20 mouse cellular contexts compared by ENCODE assay signal in genomic region chr7:83800561-83801482, GRCm38 (mm10). TPM values are rescaled to one million over a fixed set of nuclear protein-coding genes. Genes with fewer than 3 reads are reported as not detected.
DNase-seq lines count a peak whose midpoint lies in the region; ATAC-seq lines count a peak whose summit lies in the region.
"Had no signal": no experiment of that assay in that cellular context is flagged by ENCODE, and none has a peak within 500 bp of the region (broad histone marks: within the 10 kb centered on the region; RNA-seq: fewer than 3 reads in every experiment).

No protein-coding gene starts in this region.

- 84% methylated on average over 8 of the region's 8 CpGs for WGBS in forebrain, embryonic 14.5 days
- 84% methylated on average over 8 of the region's 8 CpGs for WGBS in forebrain, embryonic 15.5 days
- WGBS in intestine, embryonic 14.5 days: 57% methylated on average over 8 of the region's 8 CpGs
- 64% methylated on average over 8 of the region's 8 CpGs for WGBS in intestine, embryonic 16.5 days
- WGBS in midbrain, embryonic 13.5 days: 82% methylated on average over 8 of the region's 8 CpGs

- no peak overlapping the region for H3K27ac ChIP-seq in forebrain, embryonic 14.5 days (ENCODE audit: low read depth, low read length)
- no peak overlapping the region for H3K27ac ChIP-seq in forebrain, embryonic 15.5 days (replicated peaks)
- H3K27ac ChIP-seq in intestine, embryonic 14.5 days (ENCODE audit: low read depth): peak overlapping the region; percentile 57; the same call in 1 of the 2 replicates
- H3K27ac ChIP-seq in intestine, embryonic 16.5 days (ENCODE audit: low read length): no peak overlapping the region
- no peak overlapping the region for H3K27ac ChIP-seq in midbrain, embryonic 13.5 days
- H3K27ac ChIP-seq: hindbrain, postnatal 0 days; kidney, postnatal 0 days; limb, embryonic 12.5 days; liver, embryonic 15.5 days; midbrain, embryonic 12.5 days; stomach, postnatal 0 days had no signal

- H3K9me3 ChIP-seq in forebrain, embryonic 14.5 days (replicated peaks; ENCODE audit: control insufficient read depth, low read length): no peaks in the 10 kb centered on the region
- H3K9me3 ChIP-seq in forebrain, embryonic 15.5 days: no peaks in the 10 kb centered on the region
- H3K9me3 ChIP-seq in intestine, embryonic 14.5 days (ENCODE audit: control insufficient read depth, low read length): no peaks in the 10 kb centered on the region
- H3K9me3 ChIP-seq in intestine, embryonic 16.5 days (ENCODE audit: control insufficient read depth, low read length): no peaks in the 10 kb centered on the region
- H3K9me3 ChIP-seq in midbrain, embryonic 13.5 days: no peaks in the 10 kb centered on the region
- H3K9me3 ChIP-seq: limb, embryonic 12.5 days; liver, embryonic 15.5 days; midbrain, embryonic 12.5 days had no signal

- H3K36me3 ChIP-seq in forebrain, embryonic 14.5 days (ENCODE audit: control insufficient read depth, insufficient read depth, low read length): no peaks in the 10 kb centered on the region
- no peaks in the 10 kb centered on the region for H3K36me3 ChIP-seq in forebrain, embryonic 15.5 days
- no peaks in the 10 kb centered on the region for H3K36me3 ChIP-seq in intestine, embryonic 14.5 days (ENCODE audit: control insufficient read depth, insufficient read depth, low read length)
- no peaks in the 10 kb centered on the region for H3K36me3 ChIP-seq in intestine, embryonic 16.5 days (ENCODE audit: control insufficient read depth, insufficient read depth, low read length)
- no peaks in the 10 kb centered on the region for H3K36me3 ChIP-seq in midbrain, embryonic 13.5 days
- H3K36me3 ChIP-seq: limb, embryonic 12.5 days; liver, embryonic 15.5 days; midbrain, embryonic 12.5 days had no signal

- H3K4me2 ChIP-seq in forebrain, embryonic 14.5 days (ENCODE audit: low read length): no peak overlapping the region
- no peak overlapping the region for H3K4me2 ChIP-seq in forebrain, embryonic 15.5 days (replicated peaks)
- H3K4me2 ChIP-seq in intestine, embryonic 14.5 days (ENCODE audit: low read length): no peak overlapping the region
- no peak overlapping the region for H3K4me2 ChIP-seq in intestine, embryonic 16.5 days (ENCODE audit: low read depth, low read length)
- H3K4me2 ChIP-seq in midbrain, embryonic 13.5 days (replicated peaks): no peak overlapping the region
- H3K4me2 ChIP-seq: limb, embryonic 12.5 days; liver, embryonic 15.5 days; midbrain, embryonic 12.5 days had no signal

- H3K9ac ChIP-seq in forebrain, embryonic 14.5 days (ENCODE audit: low read length): no peak overlapping the region
- H3K9ac ChIP-seq in forebrain, embryonic 15.5 days (replicated peaks): no peak overlapping the region
- H3K9ac ChIP-seq in intestine, embryonic 14.5 days (ENCODE audit: low read length): no peak overlapping the region
- no peak overlapping the region for H3K9ac ChIP-seq in intestine, embryonic 16.5 days (ENCODE audit: low read depth, low read length)
- no peak overlapping the region for H3K9ac ChIP-seq in midbrain, embryonic 13.5 days (replicated peaks)
- H3K9ac ChIP-seq: limb, embryonic 12.5 days; liver, embryonic 15.5 days; midbrain, embryonic 12.5 days had no signal

- no peaks in the 10 kb centered on the region; the same call in 1 of the 2 replicates for H3K4me1 ChIP-seq in forebrain, embryonic 14.5 days (ENCODE audit: control insufficient read depth, insufficient read depth, low read length)
- H3K4me1 ChIP-seq in forebrain, embryonic 15.5 days: 0 out of 2 replicates have a peak, but pooled peaks cover 6% of the 10 kb centered on the region
- H3K4me1 ChIP-seq in intestine, embryonic 14.5 days (replicated peaks; ENCODE audit: control insufficient read depth, insufficient read depth, low read length): peaks cover 10% of the 10 kb centered on the region; the same call in 1 of the 2 replicates
- 0 out of 2 replicates have a peak, but pooled peaks cover 2% of the 10 kb centered on the region for H3K4me1 ChIP-seq in intestine, embryonic 16.5 days (ENCODE audit: control insufficient read depth, insufficient read depth, low read length)
- H3K4me1 ChIP-seq in midbrain, embryonic 13.5 days (replicated peaks): peaks cover 4% of the 10 kb centered on the region; the same call in 1 of the 2 replicates
- H3K4me1 ChIP-seq: liver, embryonic 15.5 days; midbrain, embryonic 12.5 days had no signal

- H3K4me3 ChIP-seq in forebrain, embryonic 14.5 days (ENCODE audit: low read depth, low read length): no peak overlapping the region
- no peak overlapping the region for H3K4me3 ChIP-seq in forebrain, embryonic 15.5 days
- H3K4me3 ChIP-seq in intestine, embryonic 14.5 days (ENCODE audit: low read depth, low read length): no peak overlapping the region
- H3K4me3 ChIP-seq in intestine, embryonic 16.5 days (ENCODE audit: low read length): no peak overlapping the region
- H3K4me3 ChIP-seq in midbrain, embryonic 13.5 days (replicated peaks): no peak overlapping the region
- H3K4me3 ChIP-seq: limb, embryonic 12.5 days; liver, embryonic 15.5 days; midbrain, embryonic 12.5 days had no signal

- ATAC-seq in forebrain, embryonic 14.5 days: no peak
- ATAC-seq in forebrain, embryonic 15.5 days (replicated peaks): no peak
- ATAC-seq in intestine, embryonic 14.5 days (replicated peaks; ENCODE audit: low FRiP score, low TSS enrichment, low read depth): no peak
- ATAC-seq in intestine, embryonic 16.5 days: no peak
- no peak for ATAC-seq in inflammation-experienced regulatory T-cells, adult 6 months
- ATAC-seq in midbrain, embryonic 13.5 days: no peak
- ATAC-seq: hindbrain, postnatal 0 days; Patski had no signal

- no peaks in the 10 kb centered on the region for H3K27me3 ChIP-seq in forebrain, embryonic 14.5 days (replicated peaks; ENCODE audit: control insufficient read depth, insufficient read depth, low read length)
- no peaks in the 10 kb centered on the region for H3K27me3 ChIP-seq in forebrain, embryonic 15.5 days
- H3K27me3 ChIP-seq in intestine, embryonic 14.5 days (replicated peaks; ENCODE audit: control insufficient read depth, insufficient read depth, low read length): no peaks in the 10 kb centered on the region
- H3K27me3 ChIP-seq in intestine, embryonic 16.5 days (replicated peaks; ENCODE audit: control insufficient read depth, insufficient read depth, low read length): no peaks in the 10 kb centered on the region
- H3K27me3 ChIP-seq in midbrain, embryonic 13.5 days: no peaks in the 10 kb centered on the region
- H3K27me3 ChIP-seq: limb, embryonic 12.5 days; liver, embryonic 15.5 days; midbrain, embryonic 12.5 days had no signal

- peak; percentile 14 for DNase-seq in forebrain, embryonic 14.5 days (ENCODE audit: low spot score)
- DNase-seq in intestine, embryonic 14.5 days (ENCODE audit: low spot score): no peak
- DNase-seq in 3T3-L1 (ENCODE audit: low read depth, low spot score) (peak; percentile 25), NIH3T3 (ENCODE audit: low read depth) (peak; percentile 60)
- DNase-seq: lung, postnatal 4 days; retina, postnatal 1 day; spleen, adult 18-20 months; thymus, postnatal 36 days had no signal

RNA-seq across cellular contexts. Expression of gene Cfap161, which starts 6.1 kb away (rescaled TPM):
- polyA plus RNA-seq in forebrain, embryonic 14.5 days (2014; fragmentation: Nextera tagmentation; extraction: Ambion mirVana): 0.98 and 1.5 TPM in 2 replicates
- 0.82 and 1.5 TPM in 2 replicates for polyA plus RNA-seq in forebrain, embryonic 15.5 days (2015; fragmentation: Nextera tagmentation; extraction: Ambion mirVana)
- polyA plus RNA-seq in intestine, embryonic 14.5 days (2014; fragmentation: Nextera tagmentation; extraction: Ambion mirVana): 0.17 and 0.45 TPM in 2 replicates
- 0.13 TPM in 1 of 2 replicates, not detected in the other for polyA plus RNA-seq in intestine, embryonic 16.5 days (2015; fragmentation: Nextera tagmentation; extraction: Ambion mirVana)
- not detected for polyA plus RNA-seq in inflammation-experienced regulatory T-cells, adult 6 months (2017; shearing (Covaris generic))
- polyA plus RNA-seq in midbrain, embryonic 13.5 days (2015; fragmentation: Nextera tagmentation; extraction: Ambion mirVana): 0.26 and 0.89 TPM in 2 replicates
- polyA plus RNA-seq: liver, embryonic 15.5 days; midbrain, embryonic 12.5 days; neural tube, embryonic 11.5 days; Patski had no signal

RNA-seq across cellular contexts. Expression of gene Il16, which starts 55.3 kb away (rescaled TPM):
- polyA plus RNA-seq in forebrain, embryonic 14.5 days (2014; fragmentation: Nextera tagmentation; extraction: Ambion mirVana): 0.91 and 1.3 TPM in 2 replicates
- 0.98 and 1.0 TPM in 2 replicates for polyA plus RNA-seq in forebrain, embryonic 15.5 days (2015; fragmentation: Nextera tagmentation; extraction: Ambion mirVana)
- polyA plus RNA-seq in intestine, embryonic 14.5 days (2014; fragmentation: Nextera tagmentation; extraction: Ambion mirVana): 3.4 and 3.7 TPM in 2 replicates
- 4.3 and 4.9 TPM in 2 replicates for polyA plus RNA-seq in intestine, embryonic 16.5 days (2015; fragmentation: Nextera tagmentation; extraction: Ambion mirVana)
- 100 to 1,000 TPM; 206 to 386 (median 321) TPM for polyA plus RNA-seq in inflammation-experienced regulatory T-cells, adult 6 months (2017; shearing (Covaris generic))
- 0.74 and 0.88 TPM in 2 replicates for polyA plus RNA-seq in midbrain, embryonic 13.5 days (2015; fragmentation: Nextera tagmentation; extraction: Ambion mirVana)

Comparison
In these comparisons a context has a peak if more than half of its experiments do, and no peak if none do; other contexts are left out.
1. RNA of gene Il16, which starts 55.3 kb away (polyA plus RNA-seq): 206 to 386 TPM in inflammation-experienced regulatory T-cells, adult 6 months; 4.3 to 4.9 TPM in intestine, embryonic 16.5 days, 3.4 to 3.7 TPM in intestine, embryonic 14.5 days, 0.98 to 1.0 TPM in forebrain, embryonic 15.5 days, 0.91 to 1.3 TPM in forebrain, embryonic 14.5 days and 0.74 to 0.88 TPM in midbrain, embryonic 13.5 days; every median in the first group is over 10 times any median in the second.